Mouse (Mus musculus): ENCODE results near the gene Cpped1. TPM values are rescaled to one million over a fixed set of nuclear protein-coding genes. Genes with fewer than 3 reads are reported as not detected.

Gene Cpped1
- polyA plus RNA-seq, 1 experiment from 2014 or later: 16.2 TPM

DNA sequence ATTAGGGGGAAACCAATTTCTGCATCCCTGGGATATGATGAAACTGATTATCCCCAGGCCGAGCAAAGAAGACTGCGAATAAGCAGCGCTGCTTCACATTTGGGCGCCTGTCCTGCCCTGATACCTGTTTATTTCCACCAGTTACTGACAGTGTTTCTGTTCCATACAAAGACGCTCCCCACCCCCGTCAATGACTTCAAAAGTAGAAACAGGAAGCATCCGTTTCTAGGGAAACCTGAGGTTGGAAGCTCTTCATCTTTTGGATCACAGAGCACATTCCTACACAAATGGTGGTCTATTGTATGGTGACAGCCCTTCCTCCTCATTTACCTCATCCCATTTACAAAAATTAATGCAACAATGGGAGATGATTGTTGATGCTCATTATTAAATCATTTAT lies 84.4 kb downstream of the Cpped1 start:
- 80% methylated on average over 7 of the region's 7 CpGs for WGBS

DNA sequence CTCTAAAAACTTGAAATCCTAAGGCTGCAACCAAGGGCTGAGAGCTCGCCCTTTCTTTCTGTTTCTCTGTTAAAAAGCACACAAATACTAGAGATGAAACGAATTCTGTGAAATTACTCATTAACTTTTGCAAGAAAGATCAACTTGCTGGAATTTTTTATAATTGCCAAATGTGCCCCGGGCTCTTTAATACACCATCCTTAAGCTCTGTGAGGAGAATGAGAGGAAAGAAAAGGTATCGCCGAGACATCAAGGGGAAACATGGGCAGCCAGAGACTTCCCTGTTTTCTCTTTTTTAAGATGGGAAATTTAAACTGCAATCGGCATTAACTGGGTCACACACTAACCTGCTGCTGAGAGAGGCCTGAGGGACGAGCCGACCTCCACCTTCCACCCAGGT lies 84.9 kb downstream of the Cpped1 start:
- DNase-seq (ENCODE audit: low spot score): no peak
- Histone ChIP-seq H3K9ac (ENCODE audit: low read length) (no peak overlapping the region), H3K4me3 (ENCODE audit: low read depth, low read length) (no peak overlapping the region), H3K27ac (ENCODE audit: low read depth, low read length) (no peak overlapping the region), H3K4me1 (replicated peaks; ENCODE audit: control insufficient read depth, insufficient read depth, low read length) (no peaks in the 10 kb centered on the region), H3K36me3 (ENCODE audit: control insufficient read depth, insufficient read depth, low read length) (no peaks in the 10 kb centered on the region), H3K4me2 (ENCODE audit: low read depth, low read length, severe bottlenecking) (no peak overlapping the region), H3K9me3 (ENCODE audit: control insufficient read depth, low read length) (no peaks in the 10 kb centered on the region), H3K27me3 (ENCODE audit: control insufficient read depth, insufficient read depth, low read length) (no peaks in the 10 kb centered on the region)
- 79% methylated on average over 8 of the region's 8 CpGs for WGBS
- ATAC-seq (replicated peaks; ENCODE audit: low FRiP score): no peak

More for the DNA sequence above, 84.4 kb downstream of the Cpped1 start:
- no peak overlapping the region for H3K4me3 ChIP-seq (ENCODE audit: low read depth, low read length)
- no peak overlapping the region for H3K9ac ChIP-seq (ENCODE audit: low read length)
- H3K4me2 ChIP-seq (ENCODE audit: low read depth, low read length, severe bottlenecking): no peak overlapping the region
- H3K27ac ChIP-seq (ENCODE audit: low read depth, low read length): no peak overlapping the region
- no peaks in the 10 kb centered on the region for H3K36me3 ChIP-seq (ENCODE audit: control insufficient read depth, insufficient read depth, low read length)
- no peaks in the 10 kb centered on the region for H3K27me3 ChIP-seq (ENCODE audit: control insufficient read depth, insufficient read depth, low read length)
- no peaks in the 10 kb centered on the region for H3K9me3 ChIP-seq (ENCODE audit: control insufficient read depth, low read length)
- ATAC-seq (replicated peaks; ENCODE audit: low FRiP score): no peak
- H3K4me1 ChIP-seq (replicated peaks; ENCODE audit: control insufficient read depth, insufficient read depth, low read length): no peaks in the 10 kb centered on the region
- DNase-seq (ENCODE audit: low spot score): no peak

DNA sequence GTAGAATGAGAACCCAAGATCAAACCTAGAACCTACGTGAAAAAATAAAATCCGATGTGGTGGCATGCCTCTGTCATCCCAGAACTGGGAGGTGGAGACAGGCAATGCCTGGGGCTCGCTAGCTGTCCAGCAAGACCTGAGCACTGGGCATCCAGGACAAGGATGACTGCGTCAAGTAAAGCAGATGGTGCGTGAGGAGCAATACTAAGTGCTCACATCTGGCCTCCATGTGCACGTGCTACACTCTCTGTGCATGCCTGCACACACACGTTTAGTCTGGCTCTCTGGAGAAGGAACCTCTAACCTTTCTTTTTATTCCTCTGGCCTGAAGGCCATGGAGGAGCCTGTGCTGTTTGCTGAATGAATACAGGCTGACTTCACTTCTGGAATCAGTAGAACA lies 88.5 kb downstream of the Cpped1 start:
- Histone ChIP-seq H3K36me3 (ENCODE audit: control insufficient read depth, insufficient read depth, low read length) (no peaks in the 10 kb centered on the region), H3K4me3 (ENCODE audit: low read depth, low read length) (no peak overlapping the region), H3K9ac (ENCODE audit: low read length) (no peak overlapping the region), H3K27me3 (ENCODE audit: control insufficient read depth, insufficient read depth, low read length) (no peaks in the 10 kb centered on the region), H3K4me2 (ENCODE audit: low read depth, low read length, severe bottlenecking) (no peak overlapping the region), H3K4me1 (replicated peaks; ENCODE audit: control insufficient read depth, insufficient read depth, low read length) (no peaks in the 10 kb centered on the region), H3K9me3 (ENCODE audit: control insufficient read depth, low read length) (no peaks in the 10 kb centered on the region), H3K27ac (ENCODE audit: low read depth, low read length) (no peak overlapping the region)
- 79% methylated on average over 7 of the region's 7 CpGs for WGBS
- ATAC-seq (replicated peaks; ENCODE audit: low FRiP score) (no peak), DNase-seq (ENCODE audit: low spot score) (no peak)

- no peak overlapping the region for H3K4me2 ChIP-seq (ENCODE audit: low read depth, low read length, severe bottlenecking)
- no peak for ATAC-seq (replicated peaks; ENCODE audit: low FRiP score)
- no peaks in the 10 kb centered on the region for H3K36me3 ChIP-seq (ENCODE audit: control insufficient read depth, insufficient read depth, low read length)
- no peak overlapping the region for H3K4me3 ChIP-seq (ENCODE audit: low read depth, low read length)
- no peak overlapping the region for H3K27ac ChIP-seq (ENCODE audit: low read depth, low read length)
- DNase-seq (ENCODE audit: low spot score): no peak
- no peaks in the 10 kb centered on the region for H3K9me3 ChIP-seq (ENCODE audit: control insufficient read depth, low read length)
- no peaks in the 10 kb centered on the region for H3K4me1 ChIP-seq (replicated peaks; ENCODE audit: control insufficient read depth, insufficient read depth, low read length)
- H3K27me3 ChIP-seq (ENCODE audit: control insufficient read depth, insufficient read depth, low read length): no peaks in the 10 kb centered on the region
- H3K9ac ChIP-seq (ENCODE audit: low read length): no peak overlapping the region
- 84% methylated on average over 10 of the region's 10 CpGs for WGBS
Measured at GRCm38 (mm10) chr16:11814935-11815650, 94.2 kb downstream of the Cpped1 start.

- Histone ChIP-seq H3K4me3 (ENCODE audit: low read depth, low read length) (no peak overlapping the region), H3K27ac (ENCODE audit: low read depth, low read length) (no peak overlapping the region), H3K36me3 (ENCODE audit: control insufficient read depth, insufficient read depth, low read length) (no peaks in the 10 kb centered on the region), H3K4me2 (ENCODE audit: low read depth, low read length, severe bottlenecking) (no peak overlapping the region), H3K9me3 (ENCODE audit: control insufficient read depth, low read length) (no peaks in the 10 kb centered on the region), H3K9ac (ENCODE audit: low read length) (no peak overlapping the region), H3K27me3 (ENCODE audit: control insufficient read depth, insufficient read depth, low read length) (no peaks in the 10 kb centered on the region), H3K4me1 (replicated peaks; ENCODE audit: control insufficient read depth, insufficient read depth, low read length) (no peaks in the 10 kb centered on the region)
- WGBS: 83% methylated on average over 8 of the region's 8 CpGs
- ATAC-seq (replicated peaks; ENCODE audit: low FRiP score) (no peak), DNase-seq (ENCODE audit: low spot score) (peak; percentile 31)
Measured at GRCm38 (mm10) chr16:11812119-11812518, 97.1 kb downstream of the Cpped1 start.

DNA sequence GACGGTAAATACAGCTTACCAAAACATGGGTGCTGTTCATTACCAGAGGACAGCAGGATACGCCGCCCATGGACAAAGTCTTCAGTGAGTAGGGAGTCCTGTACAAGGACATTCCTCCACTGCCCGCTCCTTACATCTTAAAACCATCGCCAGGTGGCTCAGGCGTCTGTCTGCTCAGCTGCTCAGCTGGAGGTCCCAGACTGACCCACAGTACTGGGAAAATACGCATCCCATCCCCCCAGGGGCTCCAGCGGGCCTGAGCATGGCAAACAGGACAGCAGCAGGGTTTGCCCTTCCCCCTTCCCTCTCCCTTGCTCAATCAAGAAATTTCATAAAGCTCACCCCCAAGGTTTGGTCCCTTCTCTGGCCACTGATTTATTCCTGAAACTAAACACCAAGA lies 99.6 kb downstream of the Cpped1 start:
- no peaks in the 10 kb centered on the region for H3K27me3 ChIP-seq (ENCODE audit: control insufficient read depth, insufficient read depth, low read length)
- no peak overlapping the region for H3K4me3 ChIP-seq (ENCODE audit: low read depth, low read length)
- no peaks in the 10 kb centered on the region for H3K4me1 ChIP-seq (replicated peaks; ENCODE audit: control insufficient read depth, insufficient read depth, low read length)
- WGBS: 39% methylated on average over 8 of the region's 8 CpGs
- no peak for DNase-seq (ENCODE audit: low spot score)
- no peaks in the 10 kb centered on the region for H3K36me3 ChIP-seq (ENCODE audit: control insufficient read depth, insufficient read depth, low read length)
- H3K27ac ChIP-seq (ENCODE audit: low read depth, low read length): no peak overlapping the region
- no peaks in the 10 kb centered on the region for H3K9me3 ChIP-seq (ENCODE audit: control insufficient read depth, low read length)
- H3K4me2 ChIP-seq (ENCODE audit: low read depth, low read length, severe bottlenecking): no peak overlapping the region
- no peak for ATAC-seq (replicated peaks; ENCODE audit: low FRiP score)
- no peak overlapping the region for H3K9ac ChIP-seq (ENCODE audit: low read length)

- Histone ChIP-seq H3K4me2 (ENCODE audit: low read depth, low read length, severe bottlenecking) (no peak overlapping the region), H3K4me1 (replicated peaks; ENCODE audit: control insufficient read depth, insufficient read depth, low read length) (no peaks in the 10 kb centered on the region), H3K9ac (ENCODE audit: low read length) (no peak overlapping the region), H3K36me3 (ENCODE audit: control insufficient read depth, insufficient read depth, low read length) (no peaks in the 10 kb centered on the region), H3K4me3 (ENCODE audit: low read depth, low read length) (no peak overlapping the region), H3K27me3 (ENCODE audit: control insufficient read depth, insufficient read depth, low read length) (no peaks in the 10 kb centered on the region), H3K27ac (ENCODE audit: low read depth, low read length) (no peak overlapping the region), H3K9me3 (ENCODE audit: control insufficient read depth, low read length) (no peaks in the 10 kb centered on the region)
- ATAC-seq (replicated peaks; ENCODE audit: low FRiP score): no peak
- 90% methylated on average over 7 of the region's 7 CpGs for WGBS
- no peak for DNase-seq (ENCODE audit: low spot score)
Measured at GRCm38 (mm10) chr16:11801960-11802539, 107.2 kb downstream of the Cpped1 start.

DNA sequence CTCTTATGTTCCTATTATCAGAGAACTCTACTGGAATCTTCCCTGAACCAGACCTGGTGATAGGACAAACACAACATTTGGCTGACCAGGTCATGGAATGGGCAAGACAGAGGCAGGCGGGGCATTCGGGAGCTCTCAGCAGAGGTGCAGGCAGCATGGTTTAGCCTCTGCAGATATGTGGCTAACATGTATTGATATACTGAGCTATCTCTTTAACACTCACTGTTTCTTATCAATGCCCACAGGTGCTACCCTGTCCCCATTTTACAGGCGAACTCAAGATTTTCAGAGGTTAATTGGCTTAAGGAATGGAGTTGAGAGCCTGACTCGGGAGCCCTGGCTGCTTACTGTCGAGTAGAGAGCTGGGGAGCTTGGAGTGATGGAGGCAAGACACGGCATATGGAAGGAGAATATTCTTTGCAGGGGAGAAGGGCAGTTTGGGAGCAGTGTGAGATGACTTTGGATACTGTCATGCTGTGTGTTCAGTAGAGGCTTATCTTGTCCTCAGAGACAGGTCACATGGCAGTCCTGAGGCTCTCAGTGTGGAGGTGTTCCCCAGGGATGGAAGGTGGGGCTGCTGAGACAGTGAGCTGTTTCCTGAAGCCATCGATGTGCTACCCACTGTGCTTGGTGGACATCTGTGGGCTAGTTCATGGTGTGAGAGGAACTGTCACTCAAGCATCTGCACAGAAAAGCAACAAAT lies 113.3 kb downstream of the Cpped1 start:
- Histone ChIP-seq H3K9me3 (ENCODE audit: control insufficient read depth, low read length) (no peaks in the 10 kb centered on the region), H3K27me3 (ENCODE audit: control insufficient read depth, insufficient read depth, low read length) (no peaks in the 10 kb centered on the region), H3K9ac (ENCODE audit: low read length) (no peak overlapping the region), H3K4me1 (replicated peaks; ENCODE audit: control insufficient read depth, insufficient read depth, low read length) (no peaks in the 10 kb centered on the region), H3K4me2 (ENCODE audit: low read depth, low read length, severe bottlenecking) (no peak overlapping the region), H3K4me3 (ENCODE audit: low read depth, low read length) (no peak overlapping the region), H3K36me3 (ENCODE audit: control insufficient read depth, insufficient read depth, low read length) (no peaks in the 10 kb centered on the region), H3K27ac (ENCODE audit: low read depth, low read length) (no peak overlapping the region)
- no peak for DNase-seq (ENCODE audit: low spot score)
- no peak for ATAC-seq (replicated peaks; ENCODE audit: low FRiP score)
- 76% methylated on average over 7 of the region's 7 CpGs for WGBS
